Mouse (Mus musculus): ENCODE measurements around the gene Nav1. TPM values are rescaled to one million over a fixed set of nuclear protein-coding genes. Genes with fewer than 3 reads are reported as not detected.

Gene Nav1
- polyA plus RNA-seq, 1 experiment, result 18.0 TPM

DNA sequence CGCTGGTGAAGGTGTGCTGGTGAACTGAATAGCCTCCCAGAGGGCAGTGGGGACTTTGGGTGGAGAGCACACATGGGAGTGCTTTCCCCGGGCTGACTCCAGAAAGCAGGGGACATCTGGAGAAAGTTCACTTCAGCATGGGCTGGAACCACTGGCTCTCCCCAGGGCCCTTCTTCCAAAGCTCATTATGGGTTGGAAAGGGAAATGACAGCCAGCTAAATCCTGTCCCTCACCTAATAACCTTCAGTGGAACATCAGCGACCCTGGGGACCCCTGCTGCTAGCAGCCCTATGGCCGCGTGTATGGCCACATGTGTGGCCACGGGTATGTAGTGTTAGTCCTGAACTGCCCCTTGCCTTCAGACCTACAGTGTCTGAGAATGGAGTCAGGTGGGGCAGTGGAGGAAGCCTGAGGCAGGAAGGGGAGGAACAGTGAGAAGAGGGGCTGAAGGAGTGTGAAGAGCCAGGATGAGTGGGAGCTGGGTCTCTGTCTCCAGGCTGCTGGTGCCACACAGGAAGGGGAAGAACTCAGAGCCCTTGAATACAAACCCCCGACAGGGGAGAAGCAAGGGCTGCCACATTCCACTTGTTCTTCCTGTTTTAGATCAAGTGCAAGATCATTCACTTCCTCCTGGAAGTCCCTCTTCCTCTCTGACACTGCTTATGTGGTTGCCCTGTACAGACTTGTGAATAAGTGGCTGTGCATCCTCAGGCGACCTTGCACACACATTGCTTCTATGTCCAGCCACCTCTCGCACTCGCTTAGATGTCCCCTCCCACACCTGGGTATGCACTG is 90.4 kb downstream of the Nav1 start:
- no peak for DNase-seq (ENCODE audit: low read depth)

DNA sequence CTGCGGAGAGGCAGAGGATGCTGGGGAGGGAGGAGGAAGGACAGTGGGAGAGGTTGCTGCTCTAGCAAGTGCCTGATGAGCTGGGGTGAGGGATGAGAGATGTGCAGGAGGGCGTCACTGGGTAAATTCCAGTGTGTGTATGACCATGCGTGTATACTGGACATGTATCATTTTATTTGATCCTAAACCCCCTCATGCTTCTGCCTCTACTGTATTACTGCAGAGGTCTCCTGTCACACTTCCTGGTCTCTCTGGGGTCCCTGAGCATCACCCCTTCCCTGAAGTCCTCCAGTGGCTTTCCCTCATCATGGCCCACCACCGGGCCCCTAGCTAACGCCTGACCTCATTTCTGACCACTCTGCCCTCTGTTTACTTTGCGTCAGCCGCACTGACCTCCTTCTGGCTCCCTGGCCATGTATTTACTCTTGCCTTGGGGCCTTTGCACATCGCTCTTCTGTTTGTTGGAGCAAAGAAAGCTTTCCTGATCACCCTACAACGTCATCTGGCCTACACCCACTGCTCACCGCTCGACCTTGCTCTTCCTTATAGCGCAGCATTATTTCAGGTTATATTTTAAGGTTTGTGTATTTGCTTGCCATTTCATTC is 91.4 kb downstream of the Nav1 start:
- DNase-seq (ENCODE audit: low read depth), result no peak

DNA sequence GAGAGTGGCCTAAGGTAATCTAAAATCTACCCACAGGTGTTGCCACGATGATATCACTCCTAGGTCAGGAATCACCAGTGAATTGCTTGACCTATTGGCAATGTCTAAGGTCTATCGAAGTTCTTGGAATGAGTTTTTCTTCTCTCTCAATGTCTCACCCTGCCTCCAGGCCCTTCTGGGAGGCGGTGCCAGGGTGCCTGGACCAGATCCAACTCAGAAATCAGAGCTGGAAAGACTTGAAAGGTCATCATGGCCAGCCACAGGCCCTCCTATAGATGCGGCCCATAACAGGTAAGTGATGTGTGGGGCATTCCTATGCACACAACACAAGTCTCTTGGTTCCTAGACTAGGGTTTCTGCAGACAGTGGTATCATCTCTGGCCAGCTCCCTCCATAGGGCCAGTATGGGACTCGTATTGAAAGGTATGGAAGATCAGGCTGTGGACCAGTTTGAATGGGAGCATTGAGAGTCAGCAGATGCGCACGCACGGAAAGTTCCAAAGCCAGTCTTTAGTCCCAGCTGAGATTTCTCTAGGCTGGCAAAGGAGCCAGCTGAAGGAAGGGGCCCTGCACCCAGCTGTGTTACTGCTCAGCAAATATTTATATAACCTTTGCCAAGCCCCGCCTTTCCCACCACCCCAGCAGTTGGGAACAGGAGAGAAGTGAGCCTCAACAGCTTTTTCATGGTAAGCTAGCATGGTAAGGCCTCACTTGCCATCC is 92.0 kb downstream of the Nav1 start:
- DNase-seq (ENCODE audit: low read depth), result no peak

DNA sequence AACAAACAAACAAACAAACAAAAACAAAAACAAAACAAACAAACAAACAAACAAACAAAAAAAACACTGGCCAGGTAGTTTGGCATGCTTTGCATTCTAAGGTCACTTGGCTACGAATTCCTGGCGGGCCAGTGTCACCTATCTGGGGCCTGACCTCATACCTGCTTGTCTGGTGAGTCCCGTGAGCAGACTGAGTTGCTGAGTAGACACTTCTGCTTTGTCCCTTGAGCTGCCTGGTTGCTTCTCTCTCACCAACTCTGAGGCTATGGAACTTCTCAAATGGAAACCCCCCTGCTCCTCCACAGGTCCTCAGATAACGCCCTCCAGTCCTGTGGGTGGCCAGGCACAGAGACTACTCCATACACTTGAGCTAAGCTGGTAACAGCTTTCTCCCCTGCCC is 93.0 kb downstream of the Nav1 start:
- DNase-seq (ENCODE audit: low read depth), result no peak

- DNase-seq (ENCODE audit: low read depth), result no peak
Observed at GRCm38 (mm10) chr1:135513464-135513863, 93.6 kb downstream of the Nav1 start.

DNA sequence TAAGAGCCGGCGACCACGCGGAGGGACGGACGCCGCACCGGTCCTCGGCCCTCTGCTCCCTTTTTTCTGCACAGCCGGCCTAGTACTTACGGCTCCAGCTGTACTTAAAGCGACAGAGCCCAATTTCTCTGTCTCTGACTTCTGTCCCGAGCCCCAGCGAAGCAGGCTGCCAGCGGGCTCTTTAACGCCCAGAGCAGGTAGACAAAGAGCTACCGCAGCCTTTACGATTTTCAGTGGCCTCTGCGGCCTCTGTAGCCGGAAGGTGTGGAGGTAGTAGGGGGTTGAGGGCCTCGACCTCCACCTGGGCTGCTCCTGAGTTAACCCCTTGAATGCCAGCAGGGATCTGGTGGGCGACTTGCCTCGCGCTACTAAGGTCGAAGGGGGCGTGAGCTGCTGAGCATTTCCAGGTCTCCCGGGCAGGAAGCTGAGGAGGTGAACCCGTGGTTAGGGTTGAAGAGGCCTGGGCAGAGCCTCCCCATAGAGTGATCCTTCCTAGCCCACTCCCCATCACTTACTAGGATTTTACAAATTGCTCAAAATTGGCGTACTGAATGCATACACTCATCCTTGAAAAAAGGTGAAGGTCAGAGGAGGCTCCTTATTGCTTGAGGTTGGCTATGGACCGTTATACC is 96.6 kb downstream of the Nav1 start:
- DNase-seq (ENCODE audit: low read depth), result peak; percentile 10

DNA sequence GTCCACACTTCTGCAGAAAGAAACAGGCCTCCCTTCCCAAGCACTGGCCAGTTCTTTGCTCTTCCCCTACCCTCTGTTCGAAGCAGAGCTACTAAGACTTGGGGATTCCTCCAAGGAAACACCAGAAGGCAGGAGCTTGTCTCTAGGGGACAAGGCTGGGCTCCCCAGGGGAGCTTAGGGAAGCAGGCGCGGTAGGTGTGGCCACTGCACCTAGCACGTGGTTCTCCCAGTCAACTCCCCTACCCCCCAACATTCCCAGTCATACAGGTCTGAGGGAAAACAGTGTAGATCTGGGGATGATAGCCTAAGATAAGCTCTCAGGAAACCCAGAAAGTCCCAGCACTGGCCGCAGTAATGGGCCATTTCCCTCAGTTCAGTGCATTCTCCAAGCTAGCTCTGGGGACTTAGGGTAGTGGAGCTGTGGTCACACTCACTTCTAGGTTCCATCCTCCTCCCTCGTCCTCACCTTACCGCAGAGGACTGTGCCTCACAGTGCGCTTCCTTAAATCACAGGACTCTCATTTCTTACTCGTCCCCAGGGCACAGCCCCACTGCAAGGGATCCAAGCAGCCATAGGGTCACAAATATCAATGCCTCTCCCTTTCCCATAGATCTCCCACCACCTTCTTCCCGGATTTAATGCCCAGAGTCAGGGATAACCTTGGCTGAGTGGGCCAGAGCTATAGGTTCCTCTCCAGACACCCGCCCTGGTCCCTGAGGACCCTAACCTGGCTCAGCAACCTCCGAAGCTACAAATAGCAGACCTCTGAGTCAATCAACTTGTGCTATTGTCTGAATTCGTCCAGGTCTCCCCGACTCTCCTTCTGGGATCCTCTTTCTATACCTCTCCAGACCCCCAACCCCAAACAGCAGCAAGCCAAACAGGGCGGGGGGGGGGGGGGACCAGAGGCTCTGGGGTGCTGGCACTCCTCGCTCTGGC is 97.7 kb downstream of the Nav1 start:
- no peak for DNase-seq (ENCODE audit: low read depth)

- DNase-seq (ENCODE audit: low read depth), result no peak
Observed at GRCm38 (mm10) chr1:135508349-135508634, 98.8 kb downstream of the Nav1 start.

GRCm38 (mm10) chr1:135507572-135508348 is 99.3 kb downstream of the Nav1 start:
- no peak for DNase-seq (ENCODE audit: low read depth)

GRCm38 (mm10) chr1:135505499-135505898 is 101.6 kb downstream of the Nav1 start:
- DNase-seq (ENCODE audit: low read depth), result no peak

DNA sequence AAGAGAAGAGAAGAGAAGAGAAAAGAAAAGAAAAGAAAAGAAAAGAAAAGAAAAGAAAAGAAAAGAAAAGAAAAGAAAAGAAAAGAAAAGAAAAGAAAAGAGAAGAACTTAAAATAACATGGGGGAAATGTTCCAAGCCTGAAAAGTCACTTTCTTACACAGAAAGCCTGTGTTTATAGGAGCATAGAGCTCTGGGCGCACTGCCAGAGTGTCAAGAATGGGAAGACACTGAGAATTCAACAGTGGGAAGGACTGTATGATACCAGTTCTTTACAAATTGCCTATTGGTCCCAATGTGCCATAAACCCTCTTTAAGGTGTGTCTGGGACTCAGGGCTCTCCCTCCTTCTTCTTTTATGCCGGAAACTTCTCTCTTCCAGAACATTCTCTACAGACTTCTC is 103.7 kb downstream of the Nav1 start:
- DNase-seq (ENCODE audit: low read depth), result no peak

DNA sequence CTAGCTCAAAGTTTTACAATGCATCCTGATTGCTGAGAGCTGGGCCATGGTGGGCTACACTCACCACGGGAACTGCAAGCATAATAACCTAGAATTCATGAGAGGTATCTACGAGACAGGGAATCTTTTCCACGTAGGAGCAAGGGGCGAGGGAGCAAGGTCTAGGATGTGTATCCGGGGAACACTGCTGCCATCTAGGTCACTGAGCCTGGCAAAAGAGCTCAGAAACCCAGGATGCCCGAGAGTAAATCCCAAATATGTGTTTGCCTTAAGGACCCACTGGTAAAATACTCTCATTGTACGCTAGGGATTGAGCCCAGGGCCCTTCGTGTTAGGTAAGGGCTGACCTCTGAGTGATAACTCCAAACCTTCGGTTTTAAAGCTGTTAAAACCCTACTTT is 104.3 kb downstream of the Nav1 start:
- DNase-seq (ENCODE audit: low read depth), result no peak

GRCm38 (mm10) chr1:135502135-135502534 is 105.0 kb downstream of the Nav1 start:
- no peak for DNase-seq (ENCODE audit: low read depth)

- DNase-seq (ENCODE audit: low read depth), result no peak
Observed at GRCm38 (mm10) chr1:135498455-135499358, 108.4 kb downstream of the Nav1 start.

- DNase-seq (ENCODE audit: low read depth), result no peak
Observed at GRCm38 (mm10) chr1:135495048-135495447, 112.0 kb downstream of the Nav1 start.

DNA sequence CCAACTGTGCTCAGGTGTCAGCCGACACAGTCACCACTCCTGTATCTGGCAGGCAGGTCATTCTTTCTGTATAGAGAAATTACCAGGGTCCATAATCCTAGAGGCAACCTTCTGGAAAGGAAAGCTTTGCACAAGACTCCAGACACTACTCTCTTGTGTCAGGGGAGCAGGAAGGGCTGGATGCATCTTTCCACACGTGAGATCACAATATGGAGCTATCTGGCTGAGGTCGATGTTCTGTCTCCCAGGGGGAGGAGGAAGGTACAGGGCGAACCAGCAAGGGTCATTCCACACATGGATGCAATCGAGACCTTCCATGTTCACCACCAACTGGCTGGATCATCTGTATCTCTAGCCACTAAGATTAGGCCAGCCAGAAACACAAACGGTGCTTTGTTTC is 113.2 kb downstream of the Nav1 start:
- no peak for DNase-seq (ENCODE audit: low read depth)

GRCm38 (mm10) chr1:135492406-135492805 is 114.7 kb downstream of the Nav1 start:
- no peak for DNase-seq (ENCODE audit: low read depth)

GRCm38 (mm10) chr1:135490931-135491666 is 116.0 kb downstream of the Nav1 start:
- no peak for DNase-seq (ENCODE audit: low read depth)

DNA sequence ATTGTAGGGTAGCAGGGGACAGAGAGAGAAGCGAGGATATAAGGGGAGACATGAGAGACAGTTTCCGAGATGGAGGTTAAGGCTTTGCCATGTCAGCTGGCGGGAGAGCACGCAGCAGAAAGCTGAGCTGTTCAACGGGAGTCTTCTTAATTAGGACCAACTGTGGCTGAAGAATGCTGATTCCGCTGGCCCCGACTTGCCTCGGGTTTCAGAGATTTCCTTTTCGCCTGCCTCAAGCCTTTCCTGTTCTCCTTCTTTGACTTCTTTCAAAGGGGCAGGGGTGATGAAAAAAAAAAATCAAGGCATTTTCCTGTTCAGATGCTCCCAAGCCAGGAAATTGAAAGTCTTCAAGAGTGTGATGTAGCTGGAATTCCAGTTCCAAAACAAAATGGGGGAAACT is 118.2 kb downstream of the Nav1 start:
- no peak for DNase-seq (ENCODE audit: low read depth)

Data from gonadal fat pad, adult 2 months (tissue).